Mouse (Mus musculus) T-helper 2 cell (primary cell): ENCODE measurements around the gene Stk25.

Source experiments
- in situ Hi-C: fragments of 300-600 bp; cut with MboI, MseI; formaldehyde crosslinking; loops from one replicate; pipeline ENCODE4 v1.15.1; 2025; ENCODE audit warnings: high pct_unique_total_duplicates

The Stk25 gene

GRCm38 (mm10) chr1:93608696-93609245, 49.7 kb downstream of the Stk25 start:
- in situ Hi-C loops: no loop called here

GRCm38 (mm10) chr1:93607090-93608083, 51.1 kb downstream of the Stk25 start:
- in situ Hi-C loops: no loop called here

- in situ Hi-C loops: no loop called here
Observed at GRCm38 (mm10) chr1:93603921-93604320, 54.5 kb downstream of the Stk25 start.

- in situ Hi-C loops: no loop called here
Observed at GRCm38 (mm10) chr1:93602911-93603310, 55.5 kb downstream of the Stk25 start.

- in situ Hi-C loops: no loop called here
Observed at GRCm38 (mm10) chr1:93595916-93596315, 62.5 kb downstream of the Stk25 start.

GRCm38 (mm10) chr1:93593960-93594359, 64.5 kb downstream of the Stk25 start:
- in situ Hi-C loops: no loop called here

- in situ Hi-C loops: no loop called here
Observed at GRCm38 (mm10) chr1:93588346-93588745, 70.1 kb downstream of the Stk25 start.

GRCm38 (mm10) chr1:93581545-93581944, 76.9 kb downstream of the Stk25 start:
- in situ Hi-C loops: no loop called here

- in situ Hi-C loops: no loop called here
Observed at GRCm38 (mm10) chr1:93577861-93578260, 80.6 kb downstream of the Stk25 start.

GRCm38 (mm10) chr1:93577066-93577465, 81.4 kb downstream of the Stk25 start:
- in situ Hi-C loops: no loop called here
